Mouse (Mus musculus): ENCODE results near the gene Secisbp2l.

- TF ChIP-seq CTCF (IDR thresholded peaks at IDR 0.05; ENCODE audit: low read depth) (no peak), EP300 (IDR thresholded peaks at IDR 0.05; ENCODE audit: low read depth) (no peak)
These were observed 7.0 kb downstream of the Secisbp2l start for GRCm38 (mm10) chr2:125775661-125776060.
